Mouse (Mus musculus): ENCODE measurements around the gene Wfdc15a.

DNA sequence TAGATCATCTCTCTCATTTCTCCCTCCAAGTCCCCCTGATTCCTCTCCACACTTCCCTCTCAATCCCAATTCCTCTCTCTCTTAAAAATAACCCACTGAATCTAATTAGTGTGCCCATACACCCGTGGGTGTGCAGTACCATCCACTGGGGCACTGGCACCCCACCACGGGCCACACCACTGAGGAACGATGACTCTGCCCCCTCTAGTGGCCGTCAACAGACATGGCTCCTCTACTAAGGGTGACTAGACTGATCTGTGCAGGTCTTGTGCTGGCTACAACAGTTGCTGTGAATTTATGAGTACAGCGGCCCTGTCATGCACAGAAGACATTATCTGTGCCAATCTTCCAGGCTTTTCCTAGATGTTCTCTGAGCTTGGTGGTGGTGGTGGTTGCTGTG, 11.2 kb downstream of the Wfdc15a start:
- TF ChIP-seq CTCF (IDR thresholded peaks at IDR 0.05; ENCODE audit: borderline replicate concordance, extremely low read depth, insufficient read depth, insufficient read length) (peak; percentile 60; the same call in 1 of the 2 replicates), POLR2A (IDR thresholded peaks at IDR 0.05; ENCODE audit: borderline replicate concordance, extremely low read depth, insufficient read depth, insufficient read length, poor library complexity, severe bottlenecking) (no peak)

All from brain, embryonic 14.5 days (tissue).